Mouse (Mus musculus) cerebellum, adult 18-20 months (tissue): ENCODE results near the gene Tigar.
A peak's percentile ranks its signal among the peaks of the same experiment; 100 is the strongest.

Experiments
- DNase-seq, 2 experiments: peaks; one replicate each; pipeline ENCODE4 v3.0.0; 2021

The Tigar gene

GRCm38 (mm10) chr6:127142154-127143123, 33.1 kb upstream of the Tigar start:
- peak in 1 of 2 experiments; percentile 54 for DNase-seq

DNA sequence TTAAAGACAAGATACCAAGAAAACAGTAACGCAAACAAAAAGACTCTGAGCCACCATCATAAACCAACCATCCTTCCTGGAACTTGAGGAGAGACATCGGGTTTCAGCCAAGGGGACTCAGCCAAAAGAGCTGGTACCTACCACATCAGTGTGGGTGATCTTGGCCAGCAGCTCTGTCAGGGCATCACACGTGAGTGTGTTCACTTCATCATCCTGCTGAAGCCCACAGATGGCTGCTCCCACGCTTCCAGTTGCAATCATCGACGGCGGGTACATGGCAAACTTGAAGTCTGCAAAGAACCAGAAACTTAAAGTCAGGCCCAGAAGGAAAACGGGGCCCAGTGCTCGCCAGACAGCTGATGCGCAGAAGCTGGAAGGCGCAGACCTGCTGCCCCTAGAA, 29.6 kb upstream of the Tigar start:
- DNase-seq = no peak

DNA sequence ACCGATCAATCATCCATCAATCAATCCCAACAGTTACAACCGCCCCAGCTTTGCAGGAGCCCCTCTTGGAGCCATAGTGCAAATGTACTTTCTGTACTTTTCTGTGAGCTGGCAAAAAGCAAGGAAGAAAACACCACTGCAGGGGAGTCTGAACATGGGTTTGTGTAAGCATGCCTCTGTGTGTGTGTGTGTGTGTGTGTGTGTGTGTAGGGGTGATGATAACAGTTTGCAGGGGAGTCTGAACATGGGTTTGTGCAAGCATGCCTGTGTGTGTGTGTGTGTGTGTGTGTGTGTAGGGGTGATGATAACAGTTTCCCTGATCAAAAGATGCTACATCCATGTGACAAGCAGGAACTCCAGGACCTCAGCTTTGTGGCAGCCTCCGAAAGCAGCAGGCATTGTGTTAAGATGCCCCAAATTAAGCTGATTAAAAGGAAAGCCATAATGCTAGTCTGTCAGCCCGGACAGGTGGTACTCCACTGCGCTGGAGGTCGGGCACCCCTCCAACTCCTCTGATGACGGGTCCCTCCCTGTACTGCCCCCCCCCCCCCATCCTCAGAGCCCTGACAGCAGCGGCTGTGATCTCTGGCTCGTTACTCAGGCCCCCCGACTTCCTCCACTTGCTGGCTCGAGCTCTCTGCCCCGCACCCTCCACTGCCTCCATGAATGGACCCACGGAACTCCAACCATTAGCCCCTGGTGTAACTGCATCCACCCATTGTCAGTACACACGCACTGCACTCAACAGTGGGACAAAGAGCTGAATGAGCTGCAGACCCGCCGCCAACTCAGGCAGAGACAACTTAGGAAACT, 24.3 kb upstream of the Tigar start:
- DNase-seq = no peak

GRCm38 (mm10) chr6:127132719-127133118, 23.4 kb upstream of the Tigar start:
- DNase-seq = no peak

DNA sequence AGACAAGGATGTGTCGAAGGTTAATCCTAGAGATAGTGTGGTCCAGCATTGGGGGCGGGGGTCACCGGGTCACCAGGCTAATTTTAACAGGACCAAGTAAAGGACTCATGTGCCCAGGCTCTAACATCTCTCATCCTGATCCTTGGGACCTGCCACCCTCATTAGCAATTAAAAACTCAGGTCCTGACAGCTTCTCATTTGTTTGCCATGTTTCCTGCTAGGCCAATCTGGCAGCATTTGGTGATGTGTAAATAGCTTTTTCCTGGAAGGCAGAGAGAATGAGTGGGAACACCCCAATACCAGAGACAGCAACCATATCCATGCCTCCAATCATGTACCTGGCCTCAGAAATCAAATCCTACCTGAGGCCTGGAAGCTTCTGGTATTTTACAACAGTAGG, 22.6 kb upstream of the Tigar start:
- no peak for DNase-seq

DNA sequence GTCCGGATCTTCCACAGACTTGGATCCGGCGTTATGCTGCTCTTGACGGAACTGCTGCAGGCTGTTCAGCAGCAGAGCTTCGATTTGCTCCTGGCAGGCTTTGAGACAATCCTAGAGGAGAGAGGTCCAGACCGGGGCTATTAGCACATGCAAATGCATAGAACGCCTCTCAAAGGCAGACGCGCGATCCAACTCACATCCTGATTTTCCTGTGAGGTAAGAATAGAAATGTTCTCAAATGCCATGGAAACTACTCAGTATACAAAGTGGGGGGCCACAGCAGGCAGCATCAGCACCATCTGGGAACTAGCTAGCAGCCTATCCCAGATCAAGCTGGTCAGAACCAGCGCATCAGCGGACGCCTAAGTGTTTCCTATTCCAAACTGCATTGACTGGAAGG, 21.0 kb upstream of the Tigar start:
- no peak for DNase-seq

DNA sequence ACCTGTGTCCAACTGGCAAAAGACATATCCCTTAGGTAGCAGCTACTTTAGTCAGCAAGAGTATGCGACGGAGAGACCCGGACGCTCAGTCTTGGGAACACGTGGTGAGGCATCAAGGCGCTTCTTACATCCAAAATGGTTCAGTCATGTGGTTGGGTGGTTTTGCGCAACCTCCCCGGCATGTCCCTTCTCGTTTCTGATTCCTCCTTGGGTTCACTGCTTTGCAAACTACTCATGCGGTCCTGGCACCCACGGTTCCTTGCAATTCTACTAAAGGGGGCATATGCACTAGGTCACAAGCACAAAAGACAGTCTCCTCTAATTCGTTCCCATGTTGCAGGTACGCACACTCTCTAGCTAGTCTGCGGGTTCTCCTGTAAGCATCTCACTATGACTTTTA, 20.3 kb upstream of the Tigar start:
- no peak for DNase-seq

DNA sequence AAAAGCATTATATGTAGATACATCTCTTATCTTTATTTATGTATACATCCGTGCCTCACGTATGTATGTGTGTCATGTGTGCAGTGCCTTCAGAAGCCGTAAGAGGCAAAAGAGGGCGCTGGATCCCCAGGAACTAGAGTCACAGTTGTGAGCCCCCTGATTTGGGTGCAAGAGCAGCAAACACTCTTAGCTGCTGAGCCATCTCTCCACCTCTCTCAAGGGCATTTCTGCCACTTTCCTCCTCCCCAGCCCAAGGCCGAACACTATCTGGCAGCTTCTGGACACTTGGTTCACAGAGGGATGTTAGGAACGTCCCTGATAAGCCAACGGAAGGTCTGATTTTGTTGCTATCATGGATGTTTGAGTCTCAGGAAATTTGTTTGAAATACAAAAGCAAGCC, 14.1 kb upstream of the Tigar start:
- no peak for DNase-seq

GRCm38 (mm10) chr6:127122996-127123395, 13.6 kb upstream of the Tigar start:
- no peak for DNase-seq

- no peak for DNase-seq
These were observed 13.0 kb upstream of the Tigar start for GRCm38 (mm10) chr6:127122221-127122806.

GRCm38 (mm10) chr6:127114753-127115456, 5.5 kb upstream of the Tigar start:
- DNase-seq = no peak

DNA sequence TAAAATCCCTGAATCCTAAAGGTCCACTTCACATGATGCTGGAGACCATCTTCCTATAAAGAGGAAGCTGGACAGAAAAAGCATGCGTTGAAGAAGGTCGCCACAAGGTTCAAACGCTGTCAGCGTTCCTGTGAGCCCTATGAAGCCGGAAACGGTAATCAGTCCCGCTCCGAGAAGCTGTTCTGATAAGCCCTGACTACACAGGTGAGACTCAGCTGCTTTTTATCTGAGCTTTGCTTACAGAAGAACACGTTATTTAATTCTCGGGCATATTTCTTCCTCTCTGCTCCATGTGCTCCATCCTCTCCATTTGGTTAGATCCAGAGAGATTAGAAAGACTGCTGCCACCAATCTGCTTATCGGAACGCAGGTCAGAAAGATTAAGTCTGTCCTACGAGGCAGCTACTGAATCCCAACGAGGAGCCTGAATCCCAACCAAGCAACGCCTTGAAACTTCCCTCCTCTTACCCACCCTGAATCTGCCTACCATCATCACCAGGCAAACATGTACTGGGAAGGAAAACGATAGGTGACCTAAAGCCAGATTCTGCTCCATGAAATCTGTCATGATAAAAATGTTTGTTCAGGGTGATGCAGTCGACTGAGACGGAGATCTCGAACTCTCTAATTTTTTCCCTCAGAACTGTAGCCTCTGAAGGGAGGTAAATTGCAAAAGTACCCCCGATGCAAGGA, 843 bp downstream of the Tigar start:
- DNase-seq = no peak

GRCm38 (mm10) chr6:127107413-127107812, 1.9 kb downstream of the Tigar start:
- DNase-seq = no peak

GRCm38 (mm10) chr6:127106726-127107125, 2.6 kb downstream of the Tigar start:
- DNase-seq = no peak

DNA sequence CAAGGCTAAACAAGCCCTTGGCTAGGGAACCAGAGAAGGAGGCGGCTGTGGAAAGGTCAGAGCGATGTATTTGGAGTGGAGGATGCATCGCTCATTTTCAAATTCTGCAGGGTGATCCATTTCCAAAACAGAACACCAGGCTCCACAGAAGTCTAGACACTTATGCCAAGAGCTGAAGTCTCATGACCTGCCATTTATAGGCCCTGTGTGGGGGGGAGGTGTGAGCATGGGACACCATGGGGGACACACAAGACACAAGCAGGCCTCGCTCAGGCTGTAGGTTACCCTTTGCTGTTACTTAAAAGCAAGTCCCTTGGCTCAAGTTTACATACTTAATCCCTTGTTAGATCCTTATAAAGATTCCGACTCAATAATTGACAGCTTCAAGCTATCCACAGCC, 3.2 kb downstream of the Tigar start:
- DNase-seq = no peak

DNA sequence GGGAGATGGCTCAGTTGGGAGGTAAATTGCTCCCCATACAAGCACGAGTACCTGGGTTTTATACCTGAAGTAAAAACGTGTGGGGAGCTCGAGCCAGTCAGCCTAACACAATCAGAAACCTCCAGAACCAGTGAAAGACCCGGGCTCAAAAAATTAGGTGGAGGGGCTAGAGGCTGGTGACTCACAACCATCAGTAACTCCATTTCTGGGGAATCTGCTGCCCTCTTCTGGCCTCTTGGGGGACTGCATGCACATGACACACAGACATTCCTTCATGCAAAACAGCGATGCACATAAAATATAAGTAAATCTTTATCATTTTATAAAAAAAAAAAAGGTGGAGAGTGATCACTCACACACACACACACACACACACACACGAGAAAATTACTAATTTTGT, 4.2 kb downstream of the Tigar start:
- peak in 1 of 2 experiments; percentile 29 for DNase-seq

GRCm38 (mm10) chr6:127104396-127105029, 4.8 kb downstream of the Tigar start:
- no peak for DNase-seq

DNA sequence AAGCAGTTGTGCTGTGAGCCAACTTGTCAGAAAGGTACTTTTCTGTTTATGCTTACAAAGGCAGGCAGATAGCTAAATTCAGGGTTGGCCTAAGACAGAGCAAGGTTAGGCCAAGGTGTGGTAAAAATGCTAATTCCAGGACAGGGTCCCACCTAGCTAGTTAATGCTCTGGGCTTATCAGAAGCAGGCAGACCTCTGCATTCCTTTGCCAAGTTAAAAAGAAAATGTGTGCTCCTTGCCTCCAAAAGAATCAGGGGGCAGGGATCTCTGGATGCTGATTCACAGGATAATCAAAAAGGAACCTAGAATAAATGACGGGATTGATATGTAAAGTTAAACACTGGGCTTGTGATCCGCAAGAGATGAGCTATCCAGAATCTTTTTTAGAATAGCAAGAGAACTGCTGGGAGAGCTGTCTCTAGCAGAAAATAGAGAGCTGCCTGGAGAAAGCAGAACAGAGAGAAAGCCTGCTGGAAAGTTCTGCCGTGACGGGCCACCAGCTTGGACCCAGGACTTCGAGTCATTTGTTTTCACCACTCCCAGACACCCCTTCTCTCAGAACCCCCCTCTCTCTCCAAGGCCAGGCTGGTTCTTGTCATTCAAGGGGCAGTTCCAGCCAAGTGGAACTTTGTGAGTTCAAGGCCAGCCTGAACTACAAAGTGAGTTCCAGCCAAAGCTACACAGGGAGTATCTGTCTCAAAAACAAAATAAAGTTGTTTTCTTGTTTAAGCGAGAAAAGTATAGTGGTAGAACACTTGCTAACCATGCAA, 5.7 kb downstream of the Tigar start:
- DNase-seq = no peak

DNA sequence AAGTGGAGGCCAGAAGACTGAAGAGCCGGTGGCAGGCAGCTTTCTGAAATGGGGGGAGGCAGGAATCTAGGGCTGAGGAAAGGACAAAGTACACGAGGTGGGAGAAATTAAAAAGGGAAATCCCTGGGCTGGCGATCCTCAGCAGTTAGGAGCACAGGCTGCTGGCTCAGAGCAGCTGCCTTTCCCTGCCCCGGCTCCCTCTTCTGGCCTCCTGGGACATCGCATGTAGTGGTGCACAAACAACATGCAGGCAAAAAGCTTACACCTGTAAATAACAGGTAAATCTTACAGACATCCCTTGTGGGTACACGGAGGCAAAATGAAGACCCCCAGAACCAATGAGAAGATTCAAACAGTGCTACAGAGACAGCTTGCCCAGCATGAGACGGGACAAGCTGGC, 14.8 kb downstream of the Tigar start:
- peak in 1 of 2 experiments; percentile 28 for DNase-seq

DNA sequence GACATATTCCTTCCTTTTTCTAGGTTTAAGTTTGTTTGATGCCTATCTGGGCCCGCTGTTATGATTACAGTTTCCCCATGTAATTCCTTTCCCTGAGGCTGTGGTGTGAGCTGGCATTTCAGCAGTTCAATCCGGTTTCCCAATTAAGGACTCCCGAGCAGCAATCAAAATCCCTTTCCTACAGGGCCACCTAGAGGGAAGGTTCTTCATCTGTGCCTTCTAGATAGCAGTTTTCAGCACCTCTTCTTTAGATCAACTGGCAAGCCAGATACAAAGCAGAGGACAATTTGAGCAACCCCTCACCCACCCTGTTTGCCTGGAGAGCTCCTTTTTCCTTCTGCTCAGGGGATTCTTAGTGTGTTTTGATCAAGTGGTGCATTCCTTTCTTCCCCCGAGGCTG, 22.6 kb downstream of the Tigar start:
- peak; percentile 58 to 61 for DNase-seq

- DNase-seq = no peak
These were observed 27.5 kb downstream of the Tigar start for GRCm38 (mm10) chr6:127081820-127082219.
